Mouse (Mus musculus) frontal cortex, postnatal 36 days (tissue): ENCODE data around the gene Lrrc9.

Experiments
- DNase-seq, 2 experiments: peaks; one replicate each; pipeline ENCODE4 v3.0.0; 2022; ENCODE audit warnings: low spot score in 2 of 2

Lrrc9 gene

GRCm38 (mm10) chr12:72441839-72442576 lies at the start of gene Lrrc9:
Gene Lrrc9, plus strand, starts transcription at chr12:72441866.
- DNase-seq, result peak in 1 of 2 experiments; percentile 35

DNA sequence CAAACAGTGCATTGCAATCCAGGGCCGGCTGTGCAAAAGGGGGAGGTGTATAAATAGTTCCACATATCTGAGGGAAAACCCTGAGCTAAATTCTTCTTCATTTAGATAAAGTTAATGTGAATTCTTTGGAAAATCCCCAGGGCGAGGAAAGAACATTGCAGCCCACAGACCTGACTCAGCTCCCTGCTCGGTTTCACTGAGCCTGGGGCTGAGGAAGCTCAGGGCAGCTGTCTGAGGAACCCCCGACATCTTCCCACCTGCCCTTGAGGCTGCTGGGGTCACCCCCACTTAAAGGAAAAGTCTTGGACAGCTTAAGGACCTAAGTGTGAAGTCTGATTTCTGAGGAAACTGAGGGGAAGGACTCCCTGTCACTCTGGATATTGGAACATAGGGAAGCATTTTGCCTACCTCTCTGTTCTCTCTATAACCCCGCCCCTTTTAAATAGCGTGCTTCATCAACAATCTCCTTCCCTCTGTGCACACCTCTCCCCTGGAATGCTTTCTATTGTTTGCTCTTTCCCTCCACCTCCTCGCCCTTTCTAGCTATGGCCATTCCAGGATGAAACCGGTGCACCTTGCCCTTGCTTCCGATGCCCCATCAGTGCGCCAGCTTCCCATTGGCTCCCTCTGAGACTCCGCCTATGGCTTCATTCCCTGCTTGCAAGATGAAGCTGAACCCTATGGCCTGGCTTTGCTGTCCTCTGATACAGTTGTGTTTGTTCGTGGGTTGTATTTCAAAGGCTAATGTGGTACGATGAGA lies 48.4 kb upstream of the Lrrc9 start:
- peak; percentile 51 to 52 for DNase-seq

DNA sequence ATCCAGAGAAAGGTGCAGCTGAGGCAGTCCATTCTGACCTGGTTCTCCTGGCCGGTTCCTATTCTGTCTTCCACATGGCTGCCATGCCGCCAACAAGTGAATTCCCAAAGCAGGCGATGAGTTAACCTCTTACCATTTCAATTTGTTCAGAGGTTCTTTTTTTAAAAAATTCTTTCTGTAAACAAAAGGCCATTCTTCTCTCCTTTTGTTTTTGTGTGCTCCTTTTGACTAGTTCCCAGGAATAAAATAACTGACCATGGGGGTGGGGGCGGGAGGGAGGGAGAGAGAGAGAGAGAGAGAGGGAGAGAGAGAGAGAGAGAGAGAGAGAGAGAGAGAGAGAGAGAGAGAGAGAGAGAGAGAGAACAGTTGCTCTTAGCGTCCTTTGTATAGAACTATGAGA lies 36.6 kb upstream of the Lrrc9 start:
- no peak for DNase-seq

- DNase-seq, result peak; percentile 24 to 54
Measured at GRCm38 (mm10) chr12:72407146-72407545, 34.5 kb upstream of the Lrrc9 start.

- DNase-seq, result peak in 1 of 2 experiments; percentile 41
Measured at GRCm38 (mm10) chr12:72407721-72408110, 34.0 kb upstream of the Lrrc9 start.

DNA sequence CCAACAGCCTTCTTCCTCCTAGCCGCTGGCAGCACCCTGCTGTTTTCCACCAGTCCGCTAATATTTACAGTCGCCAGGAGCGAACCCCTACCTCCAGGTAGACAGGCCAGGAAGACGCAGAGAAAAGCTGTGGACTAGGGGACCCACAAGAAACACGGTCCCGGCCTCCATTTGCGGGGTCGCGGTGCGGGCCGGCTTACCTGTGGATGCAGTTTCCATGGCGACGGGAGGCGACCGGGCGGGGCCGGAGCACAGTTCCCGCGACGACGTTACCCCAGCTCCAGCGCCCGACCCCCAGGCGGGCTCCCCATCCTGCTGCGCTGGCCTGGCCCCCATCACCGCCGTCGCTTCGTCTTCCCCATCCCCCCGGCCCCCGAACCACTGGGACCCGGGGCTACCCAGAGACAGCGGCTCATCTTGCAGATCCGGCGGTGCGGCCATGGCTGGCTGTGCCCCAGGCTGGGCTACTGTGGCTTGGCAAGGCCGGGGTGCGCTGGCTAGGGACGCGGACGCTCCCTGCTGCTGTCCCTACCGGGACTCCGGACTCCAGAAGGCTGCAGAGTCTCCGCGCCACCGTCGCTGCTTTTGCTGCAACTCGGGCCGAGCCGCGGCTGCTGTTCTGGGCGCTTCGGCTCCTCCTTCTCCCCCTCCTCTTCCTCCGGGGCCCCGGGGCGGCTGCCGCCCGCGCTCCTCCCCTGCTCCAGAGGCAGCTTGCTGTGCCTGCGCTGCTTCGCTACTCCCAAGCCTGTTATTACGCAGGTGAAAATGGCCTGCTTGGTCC lies 33.4 kb upstream of the Lrrc9 start:
- peak; percentile 77 for DNase-seq

GRCm38 (mm10) chr12:72408954-72409353 lies 32.7 kb upstream of the Lrrc9 start, which contains the start of gene Rtn1:
Gene Rtn1, minus strand, starts transcription at chr12:72409054.
- no peak for DNase-seq

GRCm38 (mm10) chr12:72417762-72418161 lies 23.9 kb upstream of the Lrrc9 start:
- peak in 1 of 2 experiments; percentile 33 for DNase-seq

DNA sequence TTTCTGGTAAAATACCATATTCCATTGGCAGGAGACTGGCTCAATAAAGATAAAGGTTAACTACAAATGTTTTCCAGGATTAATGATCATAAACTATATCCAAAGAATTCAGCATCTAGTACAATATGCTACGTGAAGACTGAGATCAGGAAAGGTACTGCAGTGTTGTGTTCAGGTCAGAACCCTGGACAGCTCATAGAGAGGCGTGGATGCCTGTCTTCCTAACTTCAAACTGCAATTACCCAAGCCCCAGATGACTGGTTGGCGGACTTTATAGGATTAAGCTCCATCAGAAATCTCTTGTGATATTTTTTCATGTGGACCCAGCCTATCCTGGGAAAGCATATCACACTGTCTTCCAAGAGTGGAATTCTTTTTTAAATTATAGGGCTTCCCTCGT lies 19.0 kb upstream of the Lrrc9 start:
- no peak for DNase-seq

DNA sequence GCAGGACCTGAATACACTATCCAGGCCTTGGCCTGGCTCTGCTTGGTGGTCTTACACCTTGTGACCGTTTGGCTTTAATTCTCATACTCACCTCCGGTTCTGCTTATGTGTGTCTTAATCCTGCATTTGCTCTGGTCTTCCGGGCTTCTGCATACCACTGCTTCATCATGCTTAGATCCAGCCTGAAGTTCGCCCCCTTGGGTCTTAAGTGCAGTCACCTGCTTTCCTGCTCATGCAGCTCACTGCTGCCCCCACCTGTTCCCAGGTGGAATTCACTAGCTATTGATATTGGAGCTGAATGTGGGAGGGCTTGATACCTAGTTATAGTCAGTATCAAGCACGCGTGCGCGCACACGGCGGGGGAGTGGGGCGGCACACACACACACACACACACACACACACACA lies 13.9 kb upstream of the Lrrc9 start:
- peak; percentile 74 to 86 for DNase-seq

GRCm38 (mm10) chr12:72432209-72432608 lies 9.5 kb upstream of the Lrrc9 start:
- DNase-seq, result no peak

- DNase-seq, result no peak
Measured at GRCm38 (mm10) chr12:72433241-72433865, 8.3 kb upstream of the Lrrc9 start.

DNA sequence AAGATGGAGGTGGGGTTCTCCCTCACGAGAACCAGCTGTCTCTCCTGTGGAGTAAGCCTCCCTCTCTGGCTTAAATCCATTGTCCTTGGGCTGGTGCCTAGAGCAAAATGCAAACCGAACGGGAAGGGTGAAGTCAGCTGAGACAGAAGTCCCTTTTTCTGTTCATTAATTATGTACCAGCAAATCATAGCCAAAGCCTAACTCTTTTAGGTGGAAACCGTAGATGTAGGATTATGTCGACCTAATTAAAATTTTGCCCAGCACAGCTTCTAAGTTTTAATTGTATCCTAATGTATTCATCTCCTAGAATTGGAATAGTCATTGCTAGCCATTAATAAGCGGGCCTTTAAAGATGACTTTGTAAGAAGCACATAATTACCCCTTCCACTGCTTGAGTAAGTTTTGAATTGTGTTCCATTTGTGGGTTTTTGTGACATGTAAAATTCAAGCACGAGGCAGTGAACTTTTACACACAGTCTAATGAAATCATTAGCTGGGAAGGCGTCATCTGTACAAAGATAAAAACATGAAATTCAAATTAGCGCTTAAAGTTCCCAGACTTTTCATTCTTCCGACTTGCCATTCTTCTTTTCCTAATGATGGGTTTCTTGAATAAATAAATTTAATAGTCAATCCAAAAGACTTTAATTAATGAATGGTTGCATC lies 3.9 kb upstream of the Lrrc9 start:
- no peak for DNase-seq

GRCm38 (mm10) chr12:72438961-72439480 lies 2.6 kb upstream of the Lrrc9 start:
- DNase-seq, result no peak

DNA sequence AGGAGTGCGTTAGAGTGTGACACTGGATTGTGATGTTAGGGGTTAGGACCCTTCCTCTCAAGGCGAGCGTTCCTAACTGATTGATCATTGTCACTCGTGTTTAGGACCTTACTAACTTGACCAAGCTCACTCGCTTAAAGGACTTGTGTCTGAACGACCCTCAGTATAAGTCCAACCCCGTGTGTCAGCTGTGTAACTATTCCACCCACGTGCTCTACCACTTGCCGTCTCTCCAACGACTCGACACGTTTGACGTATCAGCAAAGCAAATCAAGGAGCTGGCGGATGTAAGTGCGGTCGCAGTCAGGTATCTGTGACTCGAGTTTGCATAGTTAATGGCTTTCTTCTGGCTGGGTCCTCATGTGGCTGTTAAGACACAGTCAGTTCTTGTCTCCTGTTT lies 12.3 kb downstream of the Lrrc9 start:
- DNase-seq, result no peak

- DNase-seq, result peak in 1 of 2 experiments; percentile 26
Measured at GRCm38 (mm10) chr12:72461191-72461893, 19.7 kb downstream of the Lrrc9 start.

DNA sequence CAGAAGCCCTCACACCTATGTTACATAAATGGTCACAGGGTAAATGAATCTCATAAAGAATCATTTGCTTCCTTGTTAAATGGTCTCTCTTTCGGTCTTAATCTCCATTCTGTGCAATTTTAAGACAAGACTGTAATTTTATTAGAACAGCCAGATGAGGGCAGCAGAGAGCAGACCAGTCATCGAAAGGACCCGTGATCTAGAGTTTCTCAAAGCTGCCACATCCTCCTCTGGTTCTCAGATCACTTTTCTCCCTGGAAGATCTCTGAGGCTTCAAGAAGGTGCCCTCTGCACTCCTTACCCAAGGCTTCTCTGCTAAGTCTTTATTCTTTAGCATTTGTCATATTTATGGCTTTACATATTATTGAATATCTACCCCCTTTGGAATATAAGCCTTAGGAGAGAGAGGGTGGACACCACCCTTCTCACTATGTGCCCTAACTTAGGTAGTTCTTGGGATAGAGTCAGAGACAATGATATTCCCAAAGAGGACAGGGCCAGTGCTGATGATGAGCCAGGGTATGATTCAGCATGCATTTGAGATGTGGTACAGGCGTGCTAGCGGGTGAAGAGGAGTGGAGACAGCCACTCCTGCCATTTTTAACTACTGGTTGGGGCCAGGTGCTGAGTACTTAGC lies 20.3 kb downstream of the Lrrc9 start:
- peak; percentile 42 to 49 for DNase-seq

GRCm38 (mm10) chr12:72465826-72466501 lies 24.3 kb downstream of the Lrrc9 start:
- DNase-seq, result no peak

DNA sequence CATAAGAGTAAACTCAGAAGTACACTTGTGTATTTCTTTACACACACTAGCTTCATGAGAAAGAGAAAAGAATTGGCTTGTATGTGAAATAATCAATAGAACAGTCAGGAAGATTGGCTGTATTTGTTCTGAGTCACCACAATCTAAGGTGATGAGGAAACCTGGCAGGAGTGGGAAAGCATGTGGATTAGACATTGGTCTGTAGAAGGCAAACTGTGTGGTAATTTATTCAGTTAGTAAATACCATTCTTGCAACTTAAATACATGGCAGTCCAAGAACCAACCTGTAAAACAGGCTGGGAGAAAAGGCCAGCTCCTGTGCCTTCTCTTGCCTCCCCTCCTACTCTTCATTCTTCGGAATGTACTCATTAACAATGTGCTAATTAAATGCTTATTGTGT lies 25.6 kb downstream of the Lrrc9 start:
- no peak for DNase-seq
